Mouse (Mus musculus): ENCODE data around the gene Enox1.

GRCm38 (mm10) chr14:77596216-77597175 is 439.9 kb downstream of the Enox1 start:
- TF ChIP-seq CTCF (IDR thresholded peaks at IDR 0.05; ENCODE audit: low read depth, low read length) (no peak), EP300 (IDR thresholded peaks at IDR 0.05; ENCODE audit: insufficient read depth, low read depth, low read length) (no peak), POLR2A (IDR thresholded peaks at IDR 0.05; ENCODE audit: insufficient read depth, low read length) (no peak)

Data from ES-Bruce4 (cell line).